Mouse (Mus musculus) leukemia stem cell, adult 10-12 weeks (primary cell): ENCODE measurements around the gene 2310061N02Rik. TPM values are rescaled to one million over a fixed set of nuclear protein-coding genes. Genes with fewer than 3 reads are reported as not detected.

Source experiments
- polyA plus RNA-seq: library from polyadenylated mRNA; stranded (reverse); fragments of >175 nt; gene quantifications from 2 replicates; pipeline ENCODE4 v1.2.3, GENCODE M21; 2012; ENCODE audit warnings: low replicate concordance

Gene 2310061N02Rik
- polyA plus RNA-seq: not detected in 2 replicates

GRCm38 (mm10) chr16:88707496-88708012 lies at the start of gene 2310061N02Rik:
TSS of gene 2310061N02Rik (minus strand) at chr16:88707962.

GRCm38 (mm10) chr16:88751535-88751934 lies 43.8 kb upstream of the 2310061N02Rik start, which contains the start of gene Krtap13:
TSS of gene Krtap13 (minus strand) at chr16:88751635.

GRCm38 (mm10) chr16:88728812-88729275 lies 21.1 kb upstream of the 2310061N02Rik start, which contains the start of gene Krtap13-1:
TSS of gene Krtap13-1 (plus strand) at chr16:88728862.

GRCm38 (mm10) chr16:88671571-88671970 lies 36.2 kb downstream of the 2310061N02Rik start, which contains the start of gene Krtap27-1:
TSS of gene Krtap27-1 (minus strand) at chr16:88671671.

Other genes starting within 250 kb of the 2310061N02Rik start
- not detected in 2 replicates for gene Cldn17, start 201.0 kb downstream of the 2310061N02Rik start, polyA plus RNA-seq
- not detected in 2 replicates for gene Cldn8, start 144.8 kb downstream of the 2310061N02Rik start, polyA plus RNA-seq
- gene Krtap24-1, start 95.7 kb downstream of the 2310061N02Rik start, polyA plus RNA-seq: not detected in 2 replicates
- gene 2310079G19Rik, start 80.3 kb downstream of the 2310061N02Rik start, polyA plus RNA-seq: not detected in 2 replicates
- not detected in 2 replicates for gene Krtap26-1, start 60.2 kb downstream of the 2310061N02Rik start, polyA plus RNA-seq
- not detected in 2 replicates for gene Krtap27-1, start 36.3 kb downstream of the 2310061N02Rik start, polyA plus RNA-seq
- not detected in 2 replicates for gene Krtap13-1, start 20.9 kb upstream of the 2310061N02Rik start, polyA plus RNA-seq
- not detected in 2 replicates for gene Krtap13, start 43.7 kb upstream of the 2310061N02Rik start, polyA plus RNA-seq
- not detected in 2 replicates for gene 2310034C09Rik, start 50.9 kb upstream of the 2310061N02Rik start, polyA plus RNA-seq
- gene 2310057N15Rik, start 66.2 kb upstream of the 2310061N02Rik start, polyA plus RNA-seq: not detected in 2 replicates
- gene Gm5965, start 69.9 kb upstream of the 2310061N02Rik start, polyA plus RNA-seq: not detected in 2 replicates
- not detected in 2 replicates for gene Gm20741, start 104.3 kb upstream of the 2310061N02Rik start, polyA plus RNA-seq
- not detected in 2 replicates for gene Krtap15, start 112.3 kb upstream of the 2310061N02Rik start, polyA plus RNA-seq
- gene Krtap14, start 118.2 kb upstream of the 2310061N02Rik start, polyA plus RNA-seq: not detected in 2 replicates
- not detected in 2 replicates for gene Krtap19-1, start 161.4 kb upstream of the 2310061N02Rik start, polyA plus RNA-seq
- not detected in 2 replicates for gene Krtap19-2, start 166.3 kb upstream of the 2310061N02Rik start, polyA plus RNA-seq
- not detected in 2 replicates for gene Krtap19-3, start 170.1 kb upstream of the 2310061N02Rik start, polyA plus RNA-seq
- not detected in 2 replicates for gene Krtap19-4, start 177.1 kb upstream of the 2310061N02Rik start, polyA plus RNA-seq
- gene Krtap19-5, start 188.5 kb upstream of the 2310061N02Rik start, polyA plus RNA-seq: not detected in 2 replicates
- not detected in 2 replicates for gene Krtap19-9b, start 224.3 kb upstream of the 2310061N02Rik start, polyA plus RNA-seq